Mouse (Mus musculus): ENCODE data around the gene Aup1.

Aup1 gene

GRCm38 (mm10) chr6:83068221-83068620 lies 13.9 kb downstream of the Aup1 start:
- in situ Hi-C loops (cut with MboI; ENCODE audit: low sequenced_read_pairs): no loop called here

GRCm38 (mm10) chr6:83068706-83069487 lies 14.6 kb downstream of the Aup1 start:
- in situ Hi-C loops (cut with MboI; ENCODE audit: low sequenced_read_pairs): no loop called here

GRCm38 (mm10) chr6:83069488-83070246 lies 15.3 kb downstream of the Aup1 start:
- in situ Hi-C loops (cut with MboI; ENCODE audit: low sequenced_read_pairs): no loop called here

GRCm38 (mm10) chr6:83070247-83070310 lies 15.8 kb downstream of the Aup1 start, which contains the start of gene Tlx2:
Tlx2 (minus strand) TSS chr6:83070293.
- in situ Hi-C loops (cut with MboI; ENCODE audit: low sequenced_read_pairs): no loop called here

GRCm38 (mm10) chr6:83070311-83071219 lies 16.2 kb downstream of the Aup1 start:
- in situ Hi-C loops (cut with MboI; ENCODE audit: low sequenced_read_pairs): no loop called here

- in situ Hi-C loops (cut with MboI; ENCODE audit: low sequenced_read_pairs): no loop called here
Measured at GRCm38 (mm10) chr6:83071220-83071619, 16.9 kb downstream of the Aup1 start.

GRCm38 (mm10) chr6:83074979-83075378 lies 20.7 kb downstream of the Aup1 start:
- in situ Hi-C loops (cut with MboI; ENCODE audit: low sequenced_read_pairs): no loop called here

GRCm38 (mm10) chr6:83077630-83078323 lies 23.5 kb downstream of the Aup1 start, which contains the start of gene Pcgf1:
Pcgf1 (plus strand) TSS chr6:83077869.
- in situ Hi-C loops (cut with MboI; ENCODE audit: low sequenced_read_pairs): no loop called here

GRCm38 (mm10) chr6:83078324-83078858 lies 24.1 kb downstream of the Aup1 start:
- in situ Hi-C loops (cut with MboI; ENCODE audit: low sequenced_read_pairs): no loop called here

GRCm38 (mm10) chr6:83080210-83080609 lies 25.9 kb downstream of the Aup1 start:
- in situ Hi-C loops (cut with MboI; ENCODE audit: low sequenced_read_pairs): no loop called here

- in situ Hi-C loops (cut with MboI; ENCODE audit: low sequenced_read_pairs): no loop called here
Measured at GRCm38 (mm10) chr6:83083497-83083896, 29.2 kb downstream of the Aup1 start.

- in situ Hi-C loops (cut with MboI; ENCODE audit: low sequenced_read_pairs): no loop called here
Measured at GRCm38 (mm10) chr6:83084477-83084876, 30.2 kb downstream of the Aup1 start.

GRCm38 (mm10) chr6:83086121-83087035 lies 32.1 kb downstream of the Aup1 start, which contains the start of gene Lbx2:
Lbx2 (plus strand) TSS chr6:83086367.
- in situ Hi-C loops (cut with MboI; ENCODE audit: low sequenced_read_pairs): no loop called here

- in situ Hi-C loops (cut with MboI; ENCODE audit: low sequenced_read_pairs): no loop called here
Measured at GRCm38 (mm10) chr6:83087205-83087925, 33.0 kb downstream of the Aup1 start.

GRCm38 (mm10) chr6:83087926-83088260 lies 33.6 kb downstream of the Aup1 start:
- in situ Hi-C loops (cut with MboI; ENCODE audit: low sequenced_read_pairs): no loop called here

- in situ Hi-C loops (cut with MboI; ENCODE audit: low sequenced_read_pairs): no loop called here
Measured at GRCm38 (mm10) chr6:83092416-83093127, 38.3 kb downstream of the Aup1 start.

GRCm38 (mm10) chr6:83095968-83096367 lies 41.6 kb downstream of the Aup1 start:
- in situ Hi-C loops (cut with MboI; ENCODE audit: low sequenced_read_pairs): no loop called here

- in situ Hi-C loops (cut with MboI; ENCODE audit: low sequenced_read_pairs): no loop called here
Measured at GRCm38 (mm10) chr6:83098411-83098810, 44.1 kb downstream of the Aup1 start.

- in situ Hi-C loops (cut with MboI; ENCODE audit: low sequenced_read_pairs): no loop called here
Measured at GRCm38 (mm10) chr6:83101316-83101687, 47.0 kb downstream of the Aup1 start, which contains the start of the genes Ccdc142 and Gm42688. Ccdc142 (plus strand) TSS chr6:83101601. Gm42688 (plus strand) TSS chr6:83101617.

Data from CH12F3 (cell line).